Mouse (Mus musculus): Measurements from ENCODE around the gene Col4a3bp.

GRCm38 (mm10) chr13:96499891-96500290 lies 42.5 kb upstream of the Col4a3bp start:
- TF ChIP-seq CTCF (IDR thresholded peaks at IDR 0.05; ENCODE audit: low read depth, low read length) (no peak), POLR2A (IDR thresholded peaks at IDR 0.05; ENCODE audit: borderline replicate concordance, low read depth, low read length) (no peak)
